Mouse (Mus musculus) liver, adult 2 months (tissue): ENCODE measurements around the gene Ust. TPM values are rescaled to one million over a fixed set of nuclear protein-coding genes. Genes with fewer than 3 reads are reported as not detected.

Source experiments
- DNase-seq: peaks from one replicate; pipeline ENCODE4 v3.0.0-alpha.2; 2011; ENCODE audit warnings: low read depth, low spot score; ENCODE audit errors: extremely low read depth
- H3K27ac ChIP-seq: fragments of 200-500 bp; replicated peaks from 2 replicates; pipeline ENCODE4 v1.5.1; 2012; ENCODE audit warnings: low read depth, mild to moderate bottlenecking, control low read depth, inconsistent platforms, low read length; ENCODE audit not compliant: insufficient read depth
- H3K27me3 ChIP-seq: fragments of 200-500 bp; 2 replicates; pipeline ENCODE4 v1.6.1; 2012; ENCODE audit warnings: mild to moderate bottlenecking, moderate library complexity, low read length, inconsistent platforms; ENCODE audit not compliant: control insufficient read depth, insufficient read depth
- H3K36me3 ChIP-seq: fragments of 200-500 bp; 2 replicates; pipeline ENCODE4 v1.6.1; 2012; ENCODE audit warnings: low read length, inconsistent platforms; ENCODE audit not compliant: control insufficient read depth, insufficient read depth
- H3K4me1 ChIP-seq: fragments of 200-500 bp; 2 replicates; pipeline ENCODE4 v1.6.1; 2011; ENCODE audit warnings: low read length; ENCODE audit not compliant: control insufficient read depth, insufficient read depth
- H3K4me3 ChIP-seq: fragments of 200-500 bp; 2 replicates; pipeline ENCODE4 v1.5.1; 2011; ENCODE audit warnings: low read depth, mild to moderate bottlenecking, control low read depth, low read length, moderate library complexity; ENCODE audit not compliant: insufficient read depth
- H3K79me2 ChIP-seq: fragments of 200-500 bp; 2 replicates; pipeline ENCODE4 v1.6.1; 2012; ENCODE audit warnings: inconsistent platforms, mild to moderate bottlenecking, low read length, moderate library complexity; ENCODE audit not compliant: control insufficient read depth, insufficient read depth
- H3K9ac ChIP-seq: fragments of 200-500 bp; 2 replicates; pipeline ENCODE4 v1.6.1; 2012; ENCODE audit warnings: low read depth, mild to moderate bottlenecking, control low read depth, inconsistent platforms, low read length
- CTCF ChIP-seq: fragments of 200-500 bp; IDR thresholded peaks from 2 replicates; pipeline ENCODE4 v1.5.1; 2011; ENCODE audit warnings: low read depth, low read length, control low read depth
- POLR2A ChIP-seq: fragments of 200-500 bp; IDR thresholded peaks from 2 replicates; pipeline ENCODE4 v1.6.1; 2011; ENCODE audit warnings: low read length, control low read depth; ENCODE audit not compliant: insufficient read depth; ENCODE audit errors: extremely low read depth
- WGBS: fragments of 180-500 bp; shearing (Covaris S2); methylation state at CpG from one replicate; pipeline ENCODE4 v1.1.7; 2018; 5-methylcytosine and 5-hydroxymethylcytosine counted together
- polyA plus RNA-seq: library from polyadenylated mRNA; depleted of rRNA; stranded (reverse); fragments of >200 nt; gene quantifications from 2 replicates; pipeline ENCODE4 v1.2.3, GENCODE M21; 2012
- total RNA-seq: library from RNA; depleted of rRNA; stranded (reverse); fragments of >200 nt; gene quantifications from 2 replicates; pipeline ENCODE4 v1.2.3, GENCODE M21; 2014

Ust gene
- total and polyA plus RNA-seq, 2 experiments: 0.27 to 0.46 TPM

- Histone ChIP-seq H3K36me3 (no peaks in the 10 kb centered on the region), H3K4me3 (no peak overlapping the region), H3K9ac (no peak overlapping the region), H3K4me1 (no peaks in the 10 kb centered on the region), H3K79me2 (no peaks in the 10 kb centered on the region), H3K27me3 (no peaks in the 10 kb centered on the region), H3K27ac (no peak overlapping the region)
- 88% methylated on average over 7 of the region's 7 CpGs for WGBS
- no peak for DNase-seq
- TF ChIP-seq CTCF: no peak
- TF ChIP-seq POLR2A: no peak
Measured at GRCm38 (mm10) chr10:8183171-8183570, 335.5 kb downstream of the Ust start.

- DNase-seq: no peak
- WGBS: 85% methylated on average over 4 of the region's 4 CpGs
- H3K27me3 ChIP-seq: no peaks in the 10 kb centered on the region
- H3K79me2 ChIP-seq: no peaks in the 10 kb centered on the region
- H3K4me3 ChIP-seq: no peak overlapping the region
- TF ChIP-seq CTCF (no peak), POLR2A (no peak)
- H3K4me1 ChIP-seq: no peaks in the 10 kb centered on the region
- no peak overlapping the region for H3K27ac ChIP-seq
- no peak overlapping the region for H3K9ac ChIP-seq
- H3K36me3 ChIP-seq: no peaks in the 10 kb centered on the region
Measured at GRCm38 (mm10) chr10:8181596-8182185, 336.9 kb downstream of the Ust start.

- 88% methylated on average over 5 of the region's 5 CpGs for WGBS
- TF ChIP-seq CTCF: no peak
- TF ChIP-seq POLR2A: no peak
- no peaks in the 10 kb centered on the region for H3K36me3 ChIP-seq
Measured at GRCm38 (mm10) chr10:8177618-8178017, 341.0 kb downstream of the Ust start.

GRCm38 (mm10) chr10:8176351-8177053, 342.1 kb downstream of the Ust start:
- no peaks in the 10 kb centered on the region for H3K4me1 ChIP-seq
- no peaks in the 10 kb centered on the region for H3K79me2 ChIP-seq
- H3K27me3 ChIP-seq: no peaks in the 10 kb centered on the region
- TF ChIP-seq POLR2A (no peak), CTCF (no peak)
- H3K27ac ChIP-seq: no peak overlapping the region
- DNase-seq: no peak
- H3K4me3 ChIP-seq: no peak overlapping the region
- H3K9ac ChIP-seq: no peak overlapping the region
- H3K36me3 ChIP-seq: no peaks in the 10 kb centered on the region
- WGBS: 79% methylated on average over 13 of the region's 13 CpGs

More at GRCm38 (mm10) chr10:8177618-8178017, 341.0 kb downstream of the Ust start:
- Histone ChIP-seq H3K27me3 (no peaks in the 10 kb centered on the region), H3K4me1 (no peaks in the 10 kb centered on the region), H3K27ac (no peak overlapping the region), H3K9ac (no peak overlapping the region), H3K79me2 (no peaks in the 10 kb centered on the region), H3K4me3 (no peak overlapping the region)
- DNase-seq: no peak

- whole genome bisulfite sequencing: 88% methylated on average over 3 of the region's 3 CpGs
- H3K27me3 ChIP-seq: no peaks in the 10 kb centered on the region
- DNase-seq: no peak
Measured at GRCm38 (mm10) chr10:8176008-8176350, 342.6 kb downstream of the Ust start.

GRCm38 (mm10) chr10:8174697-8175096, 343.9 kb downstream of the Ust start:
- 92% methylated on average over 2 of the region's 2 CpGs for WGBS
- Histone ChIP-seq H3K27ac (no peak overlapping the region), H3K27me3 (no peaks in the 10 kb centered on the region), H3K79me2 (no peaks in the 10 kb centered on the region), H3K9ac (no peak overlapping the region), H3K4me3 (no peak overlapping the region), H3K4me1 (no peaks in the 10 kb centered on the region), H3K36me3 (no peaks in the 10 kb centered on the region)
- TF ChIP-seq POLR2A: no peak
- no peak for TF ChIP-seq CTCF
- no peak for DNase-seq

More at GRCm38 (mm10) chr10:8176008-8176350, 342.6 kb downstream of the Ust start:
- no peaks in the 10 kb centered on the region for H3K79me2 ChIP-seq
- no peaks in the 10 kb centered on the region for H3K36me3 ChIP-seq
- H3K4me3 ChIP-seq: no peak overlapping the region
- TF ChIP-seq CTCF (no peak), POLR2A (no peak)
- H3K27ac ChIP-seq: no peak overlapping the region
- H3K9ac ChIP-seq: no peak overlapping the region
- no peaks in the 10 kb centered on the region for H3K4me1 ChIP-seq
